Mouse (Mus musculus) spleen, adult 2 months (tissue): Measurements from ENCODE around the gene Trim71.

Experiments
- CTCF ChIP-seq: fragments of 200-500 bp; IDR thresholded peaks from 2 replicates; pipeline ENCODE4 v1.5.1; 2011; ENCODE audit warnings: mild to moderate bottlenecking, inconsistent platforms; ENCODE audit not compliant: insufficient read depth, insufficient read length, insufficient replicate concordance; ENCODE audit errors: extremely low read depth
- POLR2A ChIP-seq: fragments of 200-500 bp; IDR thresholded peaks from 2 replicates; pipeline ENCODE4 v1.6.1; 2011; ENCODE audit warnings: low read depth, low read length, inconsistent platforms

GRCm38 (mm10) chr9:114512831-114513230 lies 51.3 kb downstream of the Trim71 start:
- TF ChIP-seq CTCF (no peak), POLR2A (no peak)
